Mouse (Mus musculus) embryonic facial prominence, embryonic 11.5 days (tissue): ENCODE results near the gene Ppp1r14c. TPM values are rescaled to one million over a fixed set of nuclear protein-coding genes. Genes with fewer than 3 reads are reported as not detected.

Experiments used
- ATAC-seq: fragments of 200-750 bp; cut with Nextera tagmentation; replicated peaks from 2 replicates; pipeline ENCODE4 v1.8.0; 2017; ENCODE audit warnings: low read depth; ENCODE audit not compliant: insufficient number of reproducible peaks, low FRiP score, low TSS enrichment
- DNase-seq: peaks from one replicate; pipeline ENCODE4 v3.0.0-alpha.2; 2015; ENCODE audit warnings: low spot score
- H3K27ac ChIP-seq: fragments of 300-500 bp; sonication (generic); replicated peaks from 2 replicates; pipeline ENCODE4 v1.5.1; 2014; ENCODE audit warnings: mild to moderate bottlenecking, low read depth, low read length, control low read depth
- H3K27me3 ChIP-seq: fragments of 300-500 bp; sonication (generic); 2 replicates; pipeline ENCODE4 v1.6.1; 2014; ENCODE audit warnings: mild to moderate bottlenecking, low read length, moderate library complexity, mixed read lengths; ENCODE audit not compliant: control insufficient read depth, insufficient read depth
- H3K36me3 ChIP-seq: fragments of 300-500 bp; sonication (generic); replicated peaks from 2 replicates; pipeline ENCODE4 v1.6.1; 2014; ENCODE audit warnings: low read depth, mild to moderate bottlenecking, low read length, moderate library complexity, mixed read lengths; ENCODE audit not compliant: control insufficient read depth, insufficient read depth
- H3K4me1 ChIP-seq: fragments of 300-500 bp; sonication (generic); 2 replicates; pipeline ENCODE4 v1.6.1; 2014; ENCODE audit warnings: low read length, mixed read lengths; ENCODE audit not compliant: control insufficient read depth, insufficient read depth
- H3K4me2 ChIP-seq: fragments of 300-500 bp; sonication (generic); 2 replicates; pipeline ENCODE4 v1.6.1; 2014; ENCODE audit warnings: low read depth, mild to moderate bottlenecking, control low read depth, low read length, moderate library complexity
- H3K4me3 ChIP-seq: fragments of 300-500 bp; sonication (generic); 2 replicates; pipeline ENCODE4 v1.5.1; 2014; ENCODE audit warnings: low read depth, low read length, control low read depth
- H3K9ac ChIP-seq: fragments of 300-500 bp; sonication (generic); replicated peaks from 2 replicates; pipeline ENCODE4 v1.6.1; 2014; ENCODE audit warnings: mild to moderate bottlenecking, control low read depth, low read length
- H3K9me3 ChIP-seq: fragments of 300-500 bp; sonication (generic); replicated peaks from 2 replicates; pipeline ENCODE4 v1.6.1; 2016; ENCODE audit warnings: mild to moderate bottlenecking, low read length, inconsistent platforms, mixed read lengths; ENCODE audit not compliant: control insufficient read depth
- WGBS: fragments of 180-500 bp; shearing (Covaris S2); extraction: QIAGEN DNeasy Blood & Tissue Kit; methylation state at CpG from one replicate; pipeline ENCODE4 v1.1.7; 2014; 5-methylcytosine and 5-hydroxymethylcytosine counted together
- polyA plus RNA-seq: library from polyadenylated mRNA; unstranded; fragments of >200 nt; fragmentation: Nextera tagmentation; extraction: Ambion mirVana; gene quantifications from 2 replicates; pipeline ENCODE4 v1.2.1, GENCODE M21; 2014

Ppp1r14c gene
- polyA plus RNA-seq, 1 experiment from 2014 or later, result 4.5 TPM

DNA sequence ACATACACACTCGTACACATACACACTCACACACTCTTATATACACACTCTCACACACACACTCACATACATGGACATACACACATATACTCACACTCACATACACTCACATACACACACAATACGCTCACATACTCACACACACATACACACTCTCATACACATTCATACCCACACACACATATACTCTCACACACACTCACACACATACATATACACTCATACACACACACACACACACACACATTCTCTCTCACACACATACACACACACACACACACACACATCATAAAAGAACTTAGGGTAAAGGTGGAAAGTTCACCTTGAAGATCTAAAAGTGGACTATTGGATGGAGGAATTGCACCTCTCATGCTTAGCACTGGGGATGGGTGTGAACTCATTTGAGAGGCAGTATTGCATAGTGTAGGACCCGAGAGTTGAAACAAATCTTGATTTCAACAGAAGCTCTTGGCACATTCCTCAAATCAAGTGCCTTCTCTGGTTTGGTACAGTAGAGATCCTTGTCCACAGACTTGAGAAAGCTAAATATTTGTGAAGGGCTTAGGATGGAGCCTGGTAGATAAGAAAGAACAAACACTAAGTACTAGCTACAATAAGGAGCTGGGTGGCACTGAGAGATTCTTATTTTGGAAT lies 87.1 kb downstream of the Ppp1r14c start:
- no peaks in the 10 kb centered on the region for H3K4me1 ChIP-seq
- 85% methylated on average over 3 of the region's 3 CpGs for WGBS
- no peaks in the 10 kb centered on the region for H3K27me3 ChIP-seq
- DNase-seq (no peak), ATAC-seq (no peak)
- H3K4me2 ChIP-seq, result no peak overlapping the region
- no peak overlapping the region for H3K27ac ChIP-seq
- no peak overlapping the region for H3K4me3 ChIP-seq
- H3K9me3 ChIP-seq, result no peaks in the 10 kb centered on the region
- H3K36me3 ChIP-seq, result no peaks in the 10 kb centered on the region
- H3K9ac ChIP-seq, result no peak overlapping the region

DNA sequence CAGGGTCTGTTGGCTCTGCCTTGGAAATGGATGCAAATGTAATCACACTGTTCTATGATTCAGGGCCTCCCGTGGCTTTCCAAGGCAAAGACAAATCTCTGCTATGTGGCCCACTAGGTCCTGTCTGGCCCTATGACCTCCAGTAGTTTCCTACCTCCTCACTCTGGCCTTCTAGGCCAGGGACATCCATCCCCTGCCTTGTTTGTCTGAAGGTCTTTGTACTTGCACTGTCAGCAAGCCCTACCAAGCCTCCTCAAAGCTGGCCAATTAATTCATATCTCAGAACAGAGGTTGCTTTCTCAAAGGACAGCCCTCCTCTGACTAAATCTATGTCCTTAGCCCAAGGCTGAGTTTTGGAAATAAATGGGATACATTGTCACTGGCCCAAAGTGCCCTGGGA lies 92.8 kb downstream of the Ppp1r14c start:
- no peaks in the 10 kb centered on the region for H3K27me3 ChIP-seq
- no peak overlapping the region for H3K4me2 ChIP-seq
- H3K27ac ChIP-seq, result no peak overlapping the region
- H3K4me3 ChIP-seq, result no peak overlapping the region
- 69% methylated on average over 1 of the region's 1 CpGs for WGBS
- H3K9ac ChIP-seq, result no peak overlapping the region
- DNase-seq (no peak), ATAC-seq (no peak)
- no peaks in the 10 kb centered on the region for H3K4me1 ChIP-seq
- no peaks in the 10 kb centered on the region for H3K36me3 ChIP-seq
- no peaks in the 10 kb centered on the region for H3K9me3 ChIP-seq

DNA sequence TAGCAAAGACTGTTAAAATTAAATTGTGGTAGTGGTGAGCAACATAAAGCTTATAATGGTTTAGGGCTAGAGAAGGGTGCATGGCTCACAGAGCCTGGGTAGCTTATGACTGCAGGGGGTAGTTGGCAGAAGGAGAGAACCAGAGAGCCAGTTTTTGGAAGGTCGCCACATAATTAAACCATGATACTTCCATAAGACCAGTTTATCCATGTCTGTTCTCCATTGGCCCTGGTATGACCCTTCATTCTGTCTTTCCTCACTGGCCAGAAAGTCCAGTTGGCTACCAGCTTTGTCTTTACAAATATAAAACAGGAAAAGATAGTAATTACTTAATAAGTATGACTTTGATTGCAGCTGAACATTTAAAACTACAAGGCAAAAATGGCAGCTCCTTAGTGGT lies 95.0 kb downstream of the Ppp1r14c start:
- no peak for ATAC-seq
- 97% methylated on average over 1 of the region's 1 CpGs for WGBS
- H3K27me3 ChIP-seq, result no peaks in the 10 kb centered on the region
- no peak for DNase-seq
- H3K36me3 ChIP-seq, result no peaks in the 10 kb centered on the region
- H3K9me3 ChIP-seq, result no peaks in the 10 kb centered on the region
- H3K9ac ChIP-seq, result no peak overlapping the region
- H3K4me2 ChIP-seq, result no peak overlapping the region
- no peaks in the 10 kb centered on the region for H3K4me1 ChIP-seq
- no peak overlapping the region for H3K27ac ChIP-seq
- no peak overlapping the region for H3K4me3 ChIP-seq

DNA sequence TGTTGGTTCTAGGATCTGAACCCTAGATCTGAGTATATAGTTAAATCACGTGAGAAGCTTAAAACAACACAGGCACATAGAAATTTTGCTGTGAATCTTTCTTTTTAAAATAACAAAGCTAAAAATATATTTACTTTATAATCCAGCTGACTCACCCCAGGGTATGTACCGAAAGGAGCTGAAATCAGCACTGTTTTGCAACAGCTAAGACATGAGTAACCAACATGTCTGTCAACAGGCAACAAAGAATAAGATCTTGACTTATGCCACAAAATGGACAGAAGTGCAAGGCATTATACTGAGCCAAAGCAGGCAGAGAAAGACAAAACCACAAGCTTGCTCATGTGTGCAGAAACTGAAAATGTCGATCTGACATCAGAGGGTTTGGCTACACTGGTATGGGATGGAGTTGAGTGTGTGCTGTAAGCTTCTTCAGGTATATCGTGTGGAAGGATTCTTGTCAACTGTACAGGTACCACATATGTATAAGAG lies 100.3 kb downstream of the Ppp1r14c start:
- no peak overlapping the region for H3K4me2 ChIP-seq
- H3K27ac ChIP-seq, result no peak overlapping the region
- 88% methylated on average over 4 of the region's 4 CpGs for WGBS
- DNase-seq, result no peak
- no peaks in the 10 kb centered on the region for H3K27me3 ChIP-seq
- no peaks in the 10 kb centered on the region for H3K9me3 ChIP-seq
- no peaks in the 10 kb centered on the region for H3K4me1 ChIP-seq
- H3K4me3 ChIP-seq, result no peak overlapping the region
- no peak overlapping the region for H3K9ac ChIP-seq
- H3K36me3 ChIP-seq, result no peaks in the 10 kb centered on the region
- no peak for ATAC-seq

DNA sequence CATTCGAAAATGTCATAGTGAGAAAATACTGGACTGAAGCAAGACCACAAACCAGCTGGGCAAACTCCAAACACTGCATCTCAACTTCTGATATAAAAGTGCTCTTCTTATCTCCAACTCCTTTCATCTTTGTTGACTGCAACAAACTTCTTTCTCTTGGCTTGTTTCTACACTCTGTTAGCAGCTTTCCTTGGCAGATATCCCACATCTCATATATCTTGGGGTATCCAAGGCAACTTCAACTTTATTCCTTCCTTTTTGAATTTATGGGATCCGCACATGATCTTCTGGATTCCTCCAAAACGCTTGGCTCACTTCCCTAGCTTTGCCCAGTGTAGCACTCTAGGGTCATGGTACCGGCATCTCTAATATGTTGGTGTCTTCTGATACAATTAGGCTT lies 102.7 kb downstream of the Ppp1r14c start:
- Histone ChIP-seq H3K4me2 (no peak overlapping the region), H3K9me3 (no peaks in the 10 kb centered on the region), H3K9ac (no peak overlapping the region), H3K36me3 (no peaks in the 10 kb centered on the region), H3K27me3 (no peaks in the 10 kb centered on the region), H3K4me3 (no peak overlapping the region), H3K27ac (no peak overlapping the region), H3K4me1 (no peaks in the 10 kb centered on the region)
- 86% methylated on average over 4 of the region's 4 CpGs for WGBS
- no peak for DNase-seq
- no peak for ATAC-seq

DNA sequence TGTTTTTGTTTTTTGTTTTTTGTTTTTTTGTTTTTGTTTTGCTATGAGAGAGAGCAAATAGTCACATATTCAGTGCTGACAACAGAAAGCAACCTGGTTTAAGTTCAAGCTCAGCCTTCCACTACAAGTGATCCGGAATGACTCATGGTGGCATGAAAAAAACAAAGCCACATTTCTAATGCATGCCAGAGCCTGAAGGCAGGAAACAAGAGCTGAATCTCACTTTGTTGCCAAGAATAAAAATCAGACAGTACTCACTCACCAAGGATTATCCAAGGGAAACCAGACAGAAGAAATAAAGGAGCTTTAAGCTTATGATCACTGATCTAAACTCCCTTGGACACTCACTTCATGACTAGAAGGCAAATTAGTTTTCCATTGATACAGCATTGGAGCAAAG lies 110.8 kb downstream of the Ppp1r14c start:
- DNase-seq (no peak), ATAC-seq (no peak)
- Histone ChIP-seq H3K36me3 (no peaks in the 10 kb centered on the region), H3K4me2 (no peak overlapping the region), H3K27ac (no peak overlapping the region), H3K4me3 (no peak overlapping the region), H3K9ac (no peak overlapping the region), H3K9me3 (no peaks in the 10 kb centered on the region), H3K4me1 (no peaks in the 10 kb centered on the region), H3K27me3 (no peaks in the 10 kb centered on the region)
- WGBS, result 78% methylated on average over 1 of the region's 1 CpGs

DNA sequence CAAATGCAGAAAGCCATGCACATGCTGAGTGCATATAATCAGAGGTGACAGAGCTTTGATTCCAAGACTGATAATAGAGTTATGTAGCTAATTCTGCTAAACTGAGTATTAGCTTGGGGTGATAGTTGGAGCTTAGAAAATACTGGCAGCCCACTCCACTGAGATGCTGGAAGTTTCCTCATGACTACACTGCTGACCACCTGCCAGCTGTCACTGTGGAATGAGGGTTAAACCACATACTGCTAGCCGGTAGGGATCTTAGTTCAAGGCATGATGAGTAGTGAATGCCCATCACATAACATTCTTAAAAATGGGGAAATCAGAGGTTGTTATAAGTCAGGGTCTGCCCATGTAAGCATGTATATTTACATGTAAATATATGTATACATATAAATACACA lies 113.9 kb downstream of the Ppp1r14c start:
- WGBS, result 84% methylated on average over 1 of the region's 1 CpGs
- Histone ChIP-seq H3K9me3 (no peaks in the 10 kb centered on the region), H3K4me3 (no peak overlapping the region)

DNA sequence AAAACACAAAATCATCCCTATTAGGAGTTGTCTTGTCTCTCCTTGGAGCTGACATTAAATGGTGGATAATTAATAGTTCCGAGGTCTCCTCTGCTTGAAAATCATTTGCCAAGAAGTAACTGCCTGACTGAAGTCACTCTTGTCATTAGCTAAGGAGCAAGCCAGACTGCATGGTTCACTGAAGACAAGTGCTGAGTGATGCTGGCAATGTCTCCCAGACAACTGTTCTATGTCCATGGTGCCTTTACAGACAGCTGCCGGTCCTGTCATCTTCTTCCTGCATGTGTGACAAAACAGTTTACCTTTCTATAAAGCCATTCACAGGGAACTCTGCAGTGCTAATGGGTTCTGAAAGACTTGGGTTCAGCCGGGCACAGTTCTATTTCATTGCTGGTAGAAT lies 124.2 kb downstream of the Ppp1r14c start:
- no peaks in the 10 kb centered on the region; the same call in 1 of the 2 replicates for H3K36me3 ChIP-seq
- H3K4me1 ChIP-seq, result no peaks in the 10 kb centered on the region
- H3K4me2 ChIP-seq, result no peak overlapping the region
- no peaks in the 10 kb centered on the region for H3K9me3 ChIP-seq
- no peak overlapping the region for H3K27ac ChIP-seq
- DNase-seq (no peak), ATAC-seq (no peak)
- H3K9ac ChIP-seq, result no peak overlapping the region
- no peaks in the 10 kb centered on the region for H3K27me3 ChIP-seq
- H3K4me3 ChIP-seq, result no peak overlapping the region
- WGBS, result 82% methylated on average over 3 of the region's 3 CpGs

More for the DNA sequence above, 113.9 kb downstream of the Ppp1r14c start:
- no peaks in the 10 kb centered on the region for H3K36me3 ChIP-seq
- no peak overlapping the region for H3K27ac ChIP-seq
- ATAC-seq (no peak), DNase-seq (no peak)
- H3K27me3 ChIP-seq, result no peaks in the 10 kb centered on the region
- no peaks in the 10 kb centered on the region for H3K4me1 ChIP-seq
- H3K9ac ChIP-seq, result no peak overlapping the region
- H3K4me2 ChIP-seq, result no peak overlapping the region
